In genomic region chr6:80733416-80733815, GRCm38 (mm10) we compare ENCODE assay signal across 23 mouse cellular contexts.
DNase-seq lines count a peak whose midpoint lies in the region; ATAC-seq and TF ChIP-seq lines count a peak whose summit lies in the region.
"Had no signal": no experiment of that assay in that cellular context is flagged by ENCODE, and none has a peak within 500 bp of the region (broad histone marks: within the 10 kb centered on the region; RNA-seq: fewer than 3 reads in every experiment).

No protein-coding gene starts in this region.

- H3K36me3 ChIP-seq in intestine, embryonic 15.5 days = no peaks in the 10 kb centered on the region
- H3K36me3 ChIP-seq: G1E had no signal

- H3K4me1 ChIP-seq in intestine, embryonic 15.5 days (replicated peaks) = no peaks in the 10 kb centered on the region

- ATAC-seq in intestine, embryonic 15.5 days = no peak
- ATAC-seq: activated CD4-positive, CD25-positive, alpha-beta regulatory T cell, adult 4 months; CD4-positive, CD25-positive, alpha-beta regulatory T cell, adult 4 months; Patski had no signal

- H3K4me3 ChIP-seq in layer of hippocampus, adult 2 months = no peak overlapping the region
- H3K4me3 ChIP-seq in intestine, embryonic 15.5 days (replicated peaks) = no peak overlapping the region

- no peaks in the 10 kb centered on the region for H3K9me3 ChIP-seq in intestine, embryonic 15.5 days
- H3K9me3 ChIP-seq: G1E had no signal

- no peak for DNase-seq in layer of hippocampus, adult 2 months (ENCODE audit: low spot score in 2 of 2)
- DNase-seq in layer of hippocampus, adult 9-11 months = no peak
- DNase-seq in Muller cell, postnatal 12 days (ENCODE audit: inconsistent ontology term) = peak; percentile 82
- DNase-seq in retina, embryonic 14.5 days (ENCODE audit: low spot score) = peak; percentile 63
- peak; percentile 43 for DNase-seq in retina, postnatal 1 day
- no peak for DNase-seq in cerebellum, adult 9-11 months
- DNase-seq in thymus, postnatal 10 days (ENCODE audit: low spot score in 2 of 2) = no peak
- DNase-seq: adrenal gland, adult 2 months; adrenal gland, adult 8-10 months; adrenal gland, postnatal 10 days; adrenal gland, postnatal 14 days; adrenal gland, postnatal 25 days; adrenal gland, postnatal 36 days; B cell, adult 2 months; cerebellum, adult 11 months; cerebellum, adult 11-12 months; cerebellum, adult 18-20 months had no signal

- H3K27ac ChIP-seq in layer of hippocampus, adult 2 months = peak overlapping the region; percentile 23; the same call in 1 of the 2 replicates
- H3K27ac ChIP-seq in intestine, embryonic 15.5 days = no peak overlapping the region

- H3K4me2 ChIP-seq in intestine, embryonic 15.5 days (replicated peaks) = no peak overlapping the region

- H3K9ac ChIP-seq in intestine, embryonic 15.5 days = no peak overlapping the region

- H3K27me3 ChIP-seq in intestine, embryonic 15.5 days (replicated peaks) = no peaks in the 10 kb centered on the region
- H3K27me3 ChIP-seq: CH12.LX, Patski had no signal

- TF ChIP-seq CTCF in layer of hippocampus, adult 2 months (conservative IDR thresholded peaks at IDR 0.05) = no peak

- 75% methylated on average over 3 of the region's 3 CpGs for WGBS in intestine, embryonic 15.5 days

Comparison
In these comparisons a context has a peak if more than half of its experiments do, and no peak if none do; other contexts are left out.
1. DNase-seq: peak in Muller cell, postnatal 12 days (single experiment), retina, embryonic 14.5 days (single experiment) and retina, postnatal 1 day (single experiment); none in layer of hippocampus, adult 2 months (0 of 2), layer of hippocampus, adult 9-11 months (single experiment), cerebellum, adult 9-11 months (single experiment) and thymus, postnatal 10 days (0 of 2).